Mouse (Mus musculus): ENCODE data around the gene Gpr142.

Gene Gpr142

DNA sequence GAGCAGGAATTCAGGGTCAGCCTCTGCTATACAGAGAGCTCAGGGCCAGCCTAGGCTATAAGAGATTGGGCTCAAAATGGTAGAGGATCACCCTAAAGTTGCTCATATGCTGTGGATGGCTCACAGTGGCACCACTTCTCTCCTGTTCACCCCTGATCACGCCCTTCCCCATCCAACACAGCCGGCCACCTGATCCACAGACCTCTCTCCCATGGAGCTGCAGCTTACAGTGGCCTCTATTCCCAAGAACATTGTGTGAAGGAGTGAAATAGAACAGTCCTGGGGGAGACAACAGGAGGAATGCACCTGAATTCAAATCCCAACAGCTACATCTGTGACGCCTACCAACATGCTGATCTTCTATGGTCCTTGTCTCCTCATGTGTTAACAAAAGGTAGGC lies at the start of gene Gpr142:
Gpr142 (plus strand) TSS at position 301 of the 400 bp plus-strand sequence.
- DNase-seq (ENCODE audit: extremely low read depth, low read depth): no peak

DNA sequence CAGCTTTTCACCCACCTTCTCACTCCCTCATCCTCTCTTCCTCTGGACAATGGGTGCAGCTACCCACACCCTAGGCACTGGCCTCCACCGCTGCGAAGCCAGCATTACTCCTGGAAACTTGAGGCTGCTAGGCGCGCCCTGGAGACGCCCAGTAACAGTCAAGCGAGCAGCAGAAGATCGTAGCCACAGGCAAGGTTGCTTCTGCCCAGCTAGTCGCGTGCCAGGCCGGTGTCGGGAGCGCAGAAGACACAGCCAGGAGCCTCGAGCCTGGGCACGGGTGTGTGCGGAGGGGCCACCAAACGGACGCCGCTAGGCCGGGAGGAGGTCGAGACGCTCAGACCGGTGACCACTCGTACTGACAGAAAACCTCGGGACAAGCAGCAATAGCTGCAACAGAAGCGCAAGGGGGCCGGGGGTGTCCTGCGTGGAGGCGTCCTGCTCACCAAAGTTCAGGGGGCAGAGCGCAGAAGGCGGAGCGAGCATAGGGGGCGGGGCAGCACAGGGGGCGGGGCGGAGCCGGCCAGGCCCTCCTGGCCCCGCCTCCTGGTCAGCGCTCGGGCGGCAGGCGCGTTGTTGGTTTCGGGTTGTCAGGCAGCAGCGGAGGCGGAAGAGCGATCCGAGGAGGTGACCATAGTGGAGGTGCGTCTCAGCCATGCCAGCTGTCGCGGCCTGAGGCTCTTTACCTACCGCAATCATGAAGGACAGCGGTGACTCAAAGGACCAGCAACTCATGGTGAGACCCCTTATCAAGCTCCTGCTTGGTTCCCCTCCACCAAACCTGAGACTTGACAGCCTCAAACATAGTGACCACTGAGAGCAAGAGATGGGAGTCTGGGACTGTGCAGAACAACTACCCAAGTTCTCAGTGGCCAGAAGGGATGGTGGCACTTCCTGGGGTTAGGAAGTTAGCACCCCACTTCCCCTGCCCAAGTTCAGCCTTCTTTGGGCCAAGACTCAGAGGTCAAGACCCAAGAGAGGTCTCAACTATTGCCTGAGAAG lies 33.6 kb upstream of the Gpr142 start, which contains the start of gene Kif19a:
Kif19a (plus strand) TSS at position 569 of the 999 bp plus-strand sequence.
- DNase-seq (ENCODE audit: extremely low read depth, low read depth): no peak

DNA sequence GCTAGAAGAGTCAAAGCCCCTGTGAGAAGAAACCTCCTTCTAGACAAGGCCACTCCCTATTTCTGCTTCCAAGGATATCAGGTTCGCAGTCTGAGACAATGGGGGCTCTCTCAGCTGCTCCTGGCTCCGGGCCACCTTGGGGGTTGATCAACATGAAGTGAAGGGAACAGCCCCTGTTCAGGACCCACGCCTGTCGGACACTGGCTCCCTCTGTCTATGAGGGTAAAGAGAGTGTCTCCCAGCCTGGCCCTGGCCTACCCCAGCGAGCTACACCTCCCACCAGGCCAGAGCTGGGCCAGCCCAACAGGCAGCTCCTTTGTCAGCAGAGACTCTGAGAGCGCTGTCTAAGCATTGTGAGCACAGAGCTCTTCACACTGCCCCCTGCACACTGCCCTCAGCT lies 28.8 kb upstream of the Gpr142 start:
- no peak for DNase-seq (ENCODE audit: extremely low read depth, low read depth)

DNA sequence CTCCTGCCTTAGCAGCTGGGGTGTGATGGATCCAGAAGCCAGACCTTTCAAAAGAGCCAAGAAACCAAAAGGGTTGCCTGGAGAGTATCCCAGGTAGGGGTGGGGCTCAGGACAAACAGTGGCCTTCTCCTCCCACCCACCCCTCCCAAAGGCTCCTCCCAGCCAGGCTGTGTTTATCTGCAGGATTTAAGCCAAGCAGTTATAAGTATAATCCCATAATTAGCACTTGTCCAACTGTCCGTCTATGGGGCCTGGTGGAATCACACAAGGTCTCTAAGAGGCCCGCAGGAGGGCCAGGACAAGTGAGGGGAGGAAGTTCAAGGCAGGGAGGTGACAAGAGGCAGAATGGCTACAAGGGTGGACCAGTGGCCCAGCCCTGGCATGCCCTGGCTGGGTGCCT lies 26.8 kb upstream of the Gpr142 start:
- DNase-seq (ENCODE audit: extremely low read depth, low read depth): no peak

DNA sequence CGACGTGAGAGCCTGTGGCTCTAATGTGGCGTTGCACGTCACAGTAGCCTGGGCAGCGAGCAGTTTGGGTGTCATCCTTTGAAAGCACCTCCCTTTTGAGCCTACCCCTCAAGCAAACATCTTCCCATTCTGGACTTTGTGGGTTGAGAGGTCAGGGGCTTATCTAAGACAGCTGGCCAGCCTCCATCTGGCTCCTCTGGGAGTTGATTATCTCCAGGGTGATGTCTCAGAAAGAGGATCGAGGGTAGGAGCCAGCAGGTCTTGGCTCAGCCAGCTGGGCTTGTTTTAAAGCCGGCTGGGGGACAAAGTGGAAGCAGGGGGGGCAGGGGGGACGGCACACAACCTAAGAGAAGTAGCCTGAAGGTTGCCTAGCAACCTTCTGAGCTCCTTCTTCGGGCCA lies 18.6 kb upstream of the Gpr142 start:
- no peak for DNase-seq (ENCODE audit: extremely low read depth, low read depth)

DNA sequence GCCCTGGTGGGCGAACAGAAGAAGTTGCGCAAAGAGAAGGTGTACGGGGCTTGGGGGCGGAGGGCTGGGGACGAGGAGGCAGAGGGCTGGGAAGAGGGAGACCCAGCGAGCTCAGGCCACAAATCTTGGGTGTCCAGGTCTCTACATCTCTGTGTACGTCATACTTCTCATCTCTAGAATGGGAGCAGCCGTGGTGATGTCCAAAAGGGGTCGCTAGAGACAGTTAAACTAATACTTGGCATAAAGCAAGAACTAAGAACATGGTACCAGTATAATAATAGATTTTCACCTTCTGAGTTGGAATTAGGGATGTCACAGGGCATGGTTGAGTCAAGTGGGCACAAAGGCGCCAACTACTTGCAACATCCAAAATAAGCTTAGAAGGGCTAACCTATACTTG lies 12.8 kb upstream of the Gpr142 start:
- no peak for DNase-seq (ENCODE audit: extremely low read depth, low read depth)

DNA sequence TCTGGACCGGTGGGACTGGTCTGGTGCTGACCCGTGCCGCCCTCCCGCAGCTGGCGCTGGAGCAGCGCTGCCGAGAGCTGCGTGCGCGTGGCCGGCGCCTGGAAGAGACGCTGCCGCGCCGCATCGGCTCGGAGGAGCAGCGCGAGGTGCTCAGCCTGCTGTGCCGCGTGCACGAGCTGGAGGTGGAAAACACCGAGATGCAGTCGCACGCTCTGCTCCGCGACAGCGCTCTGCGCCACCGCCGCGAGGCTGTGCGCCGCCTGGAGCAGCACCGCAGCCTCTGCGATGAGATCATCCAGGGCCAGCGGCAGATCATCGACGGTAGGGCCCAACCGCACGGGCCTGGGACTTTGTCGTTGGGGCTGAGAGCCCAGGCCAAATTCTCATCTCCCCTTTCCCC lies 12.4 kb upstream of the Gpr142 start:
- DNase-seq (ENCODE audit: extremely low read depth, low read depth): no peak

DNA sequence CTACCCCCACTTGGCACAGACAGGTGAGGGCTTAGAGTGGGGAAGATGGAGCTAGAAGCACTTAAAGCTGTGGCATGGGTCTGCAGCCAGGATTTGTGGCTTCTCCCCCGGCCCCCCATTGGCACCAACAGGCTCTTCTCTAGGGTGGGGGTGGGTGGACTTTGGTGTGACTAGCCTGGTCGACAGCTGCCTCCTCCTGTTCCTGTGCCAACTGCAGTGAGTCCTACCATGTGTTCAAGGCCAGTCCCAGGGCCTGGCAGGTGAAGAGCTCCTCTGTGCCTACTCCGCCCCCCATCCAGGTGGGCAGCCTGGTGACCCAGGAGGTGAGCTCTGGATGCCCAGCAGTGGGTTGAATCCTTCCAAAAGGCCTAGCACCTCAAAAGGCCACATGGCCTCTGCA lies 11.1 kb upstream of the Gpr142 start:
- no peak for DNase-seq (ENCODE audit: extremely low read depth, low read depth)

DNA sequence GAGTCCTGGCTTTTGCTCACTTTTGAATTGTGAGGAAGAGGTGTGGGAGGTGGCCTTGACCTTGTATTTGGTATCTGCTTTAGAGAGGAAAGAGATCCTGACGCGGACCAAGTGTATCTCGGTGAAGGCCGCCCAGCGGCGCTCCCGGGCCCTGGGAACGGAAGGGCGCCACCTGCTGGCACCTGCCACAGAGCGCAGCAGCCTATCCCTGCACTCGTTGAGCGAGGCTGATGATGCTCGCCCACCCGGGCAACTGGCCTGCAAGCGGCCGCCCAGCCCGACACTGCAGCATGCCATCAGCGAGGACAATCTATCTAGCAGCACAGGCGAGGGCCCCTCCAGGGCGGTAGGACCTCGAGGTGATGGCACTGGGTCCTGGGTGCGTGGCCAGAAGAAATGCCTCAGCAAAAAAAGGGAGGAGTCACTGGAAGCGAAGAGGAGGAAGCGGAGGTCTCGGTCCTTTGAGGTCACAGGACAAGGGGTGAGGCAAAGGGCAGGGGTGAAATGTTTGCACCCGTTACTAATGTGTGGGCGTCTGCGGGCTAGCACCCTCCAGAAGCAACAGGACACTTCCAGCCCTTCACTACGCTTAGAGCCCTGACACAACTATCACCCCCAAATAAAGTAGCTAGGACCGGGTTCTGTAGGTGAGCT lies 9.5 kb upstream of the Gpr142 start:
- no peak for DNase-seq (ENCODE audit: extremely low read depth, low read depth)

DNA sequence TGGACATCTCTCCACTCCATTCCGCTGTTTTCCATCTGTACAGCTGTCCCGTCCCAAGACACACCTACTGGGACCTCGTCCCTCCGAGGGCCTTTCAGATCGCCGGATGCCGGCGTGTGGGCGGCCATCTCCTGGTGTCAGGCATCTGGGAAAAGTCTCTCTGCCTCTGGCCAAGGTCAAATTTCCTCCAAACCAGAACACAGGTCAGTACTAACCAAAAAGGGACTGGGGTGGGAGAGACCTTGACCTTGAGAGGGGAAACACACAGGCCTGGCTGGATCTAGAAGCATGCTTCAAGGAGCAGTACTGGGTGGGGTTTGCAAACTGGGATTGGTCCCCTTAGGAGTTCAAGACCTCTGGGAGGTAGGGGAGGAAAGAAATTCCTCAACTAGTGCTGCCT lies 9.0 kb upstream of the Gpr142 start:
- no peak for DNase-seq (ENCODE audit: extremely low read depth, low read depth)

DNA sequence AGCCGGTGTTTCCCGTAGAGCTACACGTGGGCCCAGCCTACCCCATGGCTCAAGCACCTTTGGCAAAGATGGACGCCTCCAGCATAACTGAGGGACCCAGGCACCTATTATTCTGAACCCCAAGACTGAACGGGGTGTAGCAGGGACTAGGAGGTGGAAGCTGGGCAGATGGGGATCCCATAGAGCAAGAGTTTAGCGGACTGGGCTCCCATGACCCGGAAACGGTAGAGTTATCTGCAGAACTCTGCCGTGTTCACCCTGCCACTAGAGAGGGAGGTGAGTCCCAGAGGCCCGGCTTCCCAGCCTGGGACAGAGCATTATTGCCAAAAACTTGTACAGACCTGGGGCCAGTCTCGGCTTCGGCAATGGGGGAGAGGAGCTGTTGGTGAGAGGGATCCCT lies 8.6 kb upstream of the Gpr142 start:
- no peak for DNase-seq (ENCODE audit: extremely low read depth, low read depth)

DNA sequence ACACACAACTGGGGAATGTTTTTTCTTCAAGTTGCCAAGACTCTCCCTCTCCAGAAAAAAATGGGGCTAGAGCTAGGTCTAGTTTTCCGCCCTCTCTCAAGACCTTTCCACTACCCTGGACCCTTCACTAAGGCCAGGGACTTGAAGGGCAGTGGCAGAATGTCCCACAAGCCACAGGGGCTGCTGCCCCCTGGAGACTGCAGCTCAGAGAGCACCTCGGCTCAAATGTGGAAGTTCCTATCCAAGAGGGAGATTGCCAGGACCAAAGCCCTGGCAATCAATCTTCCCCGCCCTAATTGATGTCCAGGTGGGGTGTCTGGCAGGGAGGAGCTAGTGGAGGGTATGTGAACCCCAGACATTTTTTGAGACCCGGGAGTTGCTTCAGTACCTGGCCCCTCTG lies 7.9 kb upstream of the Gpr142 start:
- DNase-seq (ENCODE audit: extremely low read depth, low read depth): no peak

DNA sequence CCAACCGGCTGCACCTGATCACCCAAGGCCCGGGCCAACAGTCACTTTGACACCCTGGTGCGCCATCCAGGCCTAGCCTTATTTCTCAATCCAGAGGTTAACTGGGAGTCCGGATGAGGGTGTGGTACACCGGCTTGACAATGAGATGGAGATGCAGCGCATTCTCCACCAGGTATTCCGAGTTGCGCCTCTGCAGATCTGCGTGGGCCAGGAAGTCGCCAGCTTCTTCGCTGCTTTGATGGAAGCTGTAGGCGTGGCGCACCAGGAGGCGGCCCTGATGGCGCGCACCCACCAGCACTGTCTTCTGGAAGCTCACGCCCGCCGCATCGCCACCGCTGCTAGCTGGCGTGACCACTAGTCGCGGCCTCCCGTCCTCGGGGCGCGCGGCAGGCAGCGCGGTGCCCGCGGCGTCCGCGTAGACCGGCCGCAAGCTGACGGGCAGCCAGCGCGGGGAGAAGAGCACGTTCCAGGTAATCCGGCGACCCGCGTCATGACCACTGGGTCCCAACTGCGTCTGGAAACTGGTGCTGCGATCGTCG lies 7.3 kb upstream of the Gpr142 start:
- DNase-seq (ENCODE audit: extremely low read depth, low read depth): no peak

DNA sequence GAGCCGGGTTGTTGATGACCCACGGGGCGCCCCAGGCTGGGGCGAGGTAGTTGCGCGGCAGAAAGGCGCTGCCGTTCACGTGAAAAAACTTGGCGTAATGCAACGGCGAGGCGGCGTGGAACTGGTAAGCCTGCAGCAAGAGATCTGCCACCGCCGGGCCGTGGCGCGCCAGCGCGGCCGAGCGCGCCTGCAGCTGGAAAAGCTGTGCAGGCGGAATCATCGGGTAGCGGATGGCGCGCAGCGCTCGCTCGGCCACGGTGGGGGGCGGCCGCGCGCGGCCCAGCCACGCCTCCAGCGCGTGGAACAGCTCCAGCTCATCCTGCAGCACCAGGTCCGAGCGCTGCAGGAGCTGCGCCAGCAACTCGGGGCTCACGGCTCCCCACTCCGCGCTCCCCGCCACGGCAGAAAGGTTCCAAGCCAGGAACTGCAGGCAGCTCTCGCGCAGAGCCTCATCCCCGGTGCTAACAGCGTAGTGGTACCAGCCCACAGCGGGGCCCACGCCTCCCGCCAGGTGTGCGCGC lies 6.8 kb upstream of the Gpr142 start:
- no peak for DNase-seq (ENCODE audit: extremely low read depth, low read depth)

DNA sequence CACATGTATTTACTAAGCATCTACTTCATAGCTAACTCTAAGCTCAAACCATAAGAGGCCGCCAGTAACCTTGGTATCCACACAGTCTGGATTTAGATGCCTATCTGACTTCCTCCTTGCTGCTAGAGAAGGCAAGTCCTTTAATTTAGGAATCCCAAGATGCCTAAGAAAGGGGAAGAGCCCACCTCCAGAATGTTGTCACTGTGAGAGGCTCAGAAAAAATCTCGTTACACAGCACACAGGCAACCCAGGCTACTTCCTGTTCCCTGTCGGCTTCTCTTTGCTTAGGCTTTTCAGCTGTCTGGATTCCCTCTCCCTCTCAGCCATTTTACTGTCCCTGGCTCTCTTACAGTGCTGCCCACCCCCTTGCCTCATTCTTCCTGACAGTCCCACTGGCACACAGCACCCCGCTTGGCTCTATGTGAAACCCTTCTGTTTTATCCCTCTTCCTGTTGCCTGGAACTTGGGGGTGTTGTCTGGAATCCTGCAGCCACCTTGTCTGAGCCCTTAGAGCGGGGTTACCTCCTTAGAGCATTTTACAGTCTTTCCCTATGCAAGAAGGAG lies 5.7 kb upstream of the Gpr142 start:
- no peak for DNase-seq (ENCODE audit: extremely low read depth, low read depth)

DNA sequence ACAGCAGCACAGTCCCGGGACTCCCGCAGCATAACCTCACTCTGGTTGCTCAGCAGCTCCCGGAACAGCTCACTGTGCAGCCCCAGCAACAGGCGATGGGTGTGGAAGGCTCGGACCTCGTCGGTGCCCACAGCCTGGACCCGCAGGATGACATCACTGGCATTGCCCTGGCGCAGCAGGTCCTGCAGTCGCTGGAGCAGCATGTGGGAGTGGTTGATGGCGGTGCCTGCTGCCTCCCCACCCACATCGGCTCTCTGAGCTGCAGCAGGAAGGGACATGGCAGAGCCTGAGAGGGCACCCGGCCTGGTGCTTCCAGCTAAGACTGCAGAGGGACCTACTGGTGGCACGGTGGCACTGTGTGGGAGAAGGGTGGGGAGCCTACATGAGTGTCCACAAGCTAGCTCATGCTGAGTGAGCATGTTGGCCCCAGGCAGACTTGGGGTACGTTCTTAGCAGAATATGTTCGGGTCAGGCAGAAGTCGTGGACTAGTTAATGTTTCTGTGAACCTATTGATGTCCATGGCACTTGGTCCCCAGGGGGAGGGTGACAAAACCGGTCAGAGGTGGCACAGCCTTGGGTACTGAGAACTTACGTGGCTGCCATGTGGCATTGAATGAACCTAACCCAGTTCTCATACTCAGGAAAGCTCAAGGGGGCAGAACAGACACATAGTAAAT lies 4.7 kb upstream of the Gpr142 start:
- no peak for DNase-seq (ENCODE audit: extremely low read depth, low read depth)

DNA sequence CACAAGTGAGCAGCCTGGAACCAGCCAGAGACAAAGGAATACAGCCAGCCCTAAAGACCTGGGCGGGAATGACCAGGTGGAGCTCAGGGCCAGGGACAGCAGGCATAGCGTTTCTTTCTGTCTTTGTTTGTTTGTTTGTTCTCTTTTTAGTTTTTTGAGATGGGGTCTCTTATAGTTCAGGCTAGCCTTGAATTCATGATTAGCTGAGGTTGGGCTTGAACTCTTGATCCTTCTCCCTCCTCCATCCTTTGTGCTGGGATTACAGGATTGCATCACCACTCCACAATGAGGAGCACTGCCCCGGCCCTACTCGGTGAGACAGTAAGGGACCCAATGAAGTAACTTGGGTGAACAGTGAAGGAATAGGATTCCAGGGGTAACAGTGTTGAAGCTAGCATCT lies 4.0 kb upstream of the Gpr142 start:
- no peak for DNase-seq (ENCODE audit: extremely low read depth, low read depth)

DNA sequence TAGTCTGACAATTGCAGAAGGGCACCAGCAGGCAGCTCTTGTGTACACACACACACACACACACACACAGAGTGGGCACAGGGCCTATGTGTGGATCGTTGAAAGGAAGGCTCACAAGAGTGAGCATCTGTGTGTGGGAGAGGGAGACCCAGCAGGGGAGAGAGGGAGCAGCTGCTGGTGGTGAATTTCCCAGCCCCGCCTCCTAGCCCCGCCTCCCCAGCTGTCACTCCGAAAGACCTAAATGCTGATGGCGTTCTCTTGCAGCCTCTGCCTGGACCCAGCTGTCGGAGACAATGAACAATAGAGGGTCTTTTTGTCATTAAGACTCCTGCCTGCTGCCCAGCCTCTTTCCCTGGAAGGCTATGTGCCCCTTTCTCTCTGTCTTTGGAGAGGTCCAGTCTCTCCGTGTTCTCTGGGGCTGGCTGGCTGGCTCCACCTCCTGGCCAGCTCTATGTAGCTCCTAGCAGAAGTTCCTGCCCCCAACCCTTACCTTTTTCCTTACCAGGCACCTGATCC lies 3.4 kb upstream of the Gpr142 start:
- no peak for DNase-seq (ENCODE audit: extremely low read depth, low read depth)

DNA sequence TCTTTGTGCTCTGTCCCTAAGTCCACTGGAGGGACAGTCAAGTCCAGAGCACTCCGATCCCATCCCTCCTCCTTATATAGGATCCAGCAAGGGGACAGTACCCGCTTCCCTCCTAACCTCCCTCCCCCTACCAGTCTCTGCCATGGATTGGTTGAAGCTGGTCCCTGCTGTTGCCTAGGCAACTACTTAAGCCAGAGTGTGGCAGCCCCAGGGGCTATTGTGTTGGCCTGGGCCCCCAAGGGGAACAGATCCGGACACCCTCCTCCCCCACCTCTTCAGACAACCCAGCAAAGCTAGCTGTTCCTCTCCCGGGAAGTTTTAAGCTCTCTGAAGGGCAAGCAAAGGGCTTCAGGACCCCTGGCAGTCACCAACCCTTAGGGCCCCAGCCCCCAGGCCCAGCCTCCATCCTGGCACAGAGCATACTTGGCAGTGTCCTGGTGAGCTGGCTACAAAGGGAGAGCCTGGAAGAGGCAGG lies 2.8 kb upstream of the Gpr142 start, which contains the start of gene Btbd17:
Btbd17 (minus strand) TSS at position 98 of the 475 bp plus-strand sequence.
- DNase-seq (ENCODE audit: extremely low read depth, low read depth): no peak

DNA sequence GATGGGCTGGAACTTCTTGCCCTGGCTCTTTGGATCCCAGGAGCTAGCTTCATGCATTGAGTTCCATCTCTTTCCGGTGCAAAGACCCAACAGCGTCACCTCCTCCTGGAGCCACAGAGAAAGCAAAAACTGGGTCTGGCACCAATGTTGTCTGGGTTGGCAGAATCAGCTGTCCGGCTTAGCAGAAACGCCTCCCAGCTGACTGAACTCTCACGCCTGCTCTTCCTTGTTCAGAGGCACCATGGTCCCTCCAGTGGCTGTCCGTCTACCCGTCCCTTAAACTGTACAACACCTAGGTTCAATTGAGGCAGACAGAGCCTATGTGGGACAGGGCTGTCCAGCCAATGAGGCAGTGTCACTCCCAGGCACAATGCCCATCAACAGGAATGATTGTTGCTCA lies 1.5 kb upstream of the Gpr142 start:
- no peak for DNase-seq (ENCODE audit: extremely low read depth, low read depth)

DNA sequence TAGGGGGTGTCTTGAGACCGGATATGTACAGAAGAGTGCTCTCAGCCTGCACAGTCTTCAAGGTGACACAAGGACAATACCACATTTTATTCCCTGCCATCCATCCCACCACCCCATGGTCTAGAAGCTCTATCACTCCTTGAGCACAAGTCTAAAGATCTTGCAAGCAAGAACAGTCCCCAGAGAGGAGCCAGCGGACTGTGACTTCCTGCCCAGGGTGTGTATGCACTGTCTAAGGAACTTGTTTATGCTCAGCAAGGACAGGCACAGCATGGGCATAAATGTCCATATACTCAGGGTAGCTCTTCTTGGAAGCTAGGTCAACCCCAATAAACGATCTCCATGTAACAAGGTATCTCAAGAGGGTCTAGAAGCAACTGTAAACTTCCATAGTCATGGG lies 743 bp upstream of the Gpr142 start:
- no peak for DNase-seq (ENCODE audit: extremely low read depth, low read depth)

Data from MEL-GATA-1-ER (cell line).